Mouse (Mus musculus) small intestine, adult 2 months (tissue): ENCODE measurements at regions not wholly inside any gene's neighbourhood (a gene's known extent, or its start where the extent isn't known, plus 50 kb on each side); places are given as distances from the start of the nearest gene placed in this dataset.

ENCODE experiments used
- CTCF ChIP-seq: fragments of 200-500 bp; IDR thresholded peaks from 2 replicates; pipeline ENCODE4 v1.5.1; 2012; ENCODE audit warnings: low read depth, mild to moderate bottlenecking, control low read depth, inconsistent platforms, low read length, moderate library complexity, mixed read lengths; ENCODE audit not compliant: insufficient replicate concordance, insufficient read length; ENCODE audit errors: extremely low read depth
- POLR2A ChIP-seq: fragments of 200-500 bp; IDR thresholded peaks from 2 replicates; pipeline ENCODE4 v1.6.1; 2012; ENCODE audit warnings: low read depth, mild to moderate bottlenecking, control low read depth, inconsistent platforms, low read length, moderate library complexity

DNA sequence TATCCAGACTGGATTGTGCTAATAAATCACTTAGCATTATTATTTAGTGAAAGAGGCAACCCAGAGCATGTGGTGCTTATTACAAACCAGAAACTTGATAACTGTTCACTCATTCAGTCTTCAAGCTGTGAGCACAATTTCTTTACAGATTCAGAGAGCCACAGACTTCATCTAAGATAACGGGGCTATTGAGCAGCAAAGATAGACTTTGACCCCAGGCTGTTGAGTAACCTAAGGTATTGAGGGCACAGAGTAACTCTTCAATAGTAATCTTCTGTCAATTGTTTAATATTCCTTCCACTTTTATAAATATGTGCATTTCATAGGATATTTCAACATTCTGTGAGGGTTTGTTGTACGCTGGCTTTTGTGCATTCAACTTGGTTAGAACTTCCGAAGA is 76.5 kb upstream of the Cyyr1 start:
- TF ChIP-seq POLR2A = no peak
- TF ChIP-seq CTCF = no peak
